Mouse (Mus musculus) forebrain, embryonic 14.5 days (tissue): ENCODE measurements around the gene Folr2. TPM values are rescaled to one million over a fixed set of nuclear protein-coding genes. Genes with fewer than 3 reads are reported as not detected.
A peak's percentile ranks its signal among the peaks of the same experiment; 100 is the strongest.

Source experiments
- ATAC-seq: fragments of 200-750 bp; cut with Nextera tagmentation; 2 replicates; pipeline ENCODE4 v1.8.0; 2017; ENCODE audit warnings: mild to moderate bottlenecking, moderate library complexity
- DNase-seq: peaks from one replicate; pipeline ENCODE4 v3.0.0-alpha.2; 2015; ENCODE audit warnings: low spot score
- H3K27ac ChIP-seq: fragments of 300-500 bp; sonication (generic); 2 replicates; pipeline ENCODE4 v1.5.1; 2014; ENCODE audit warnings: low read depth, mild to moderate bottlenecking, control low read depth, low read length, moderate library complexity
- H3K27me3 ChIP-seq: fragments of 300-500 bp; sonication (generic); replicated peaks from 2 replicates; pipeline ENCODE4 v1.6.1; 2014; ENCODE audit warnings: low read length, control low read depth, mixed read lengths; ENCODE audit not compliant: control insufficient read depth, insufficient read depth
- H3K36me3 ChIP-seq: fragments of 300-500 bp; sonication (generic); 2 replicates; pipeline ENCODE4 v1.6.1; 2014; ENCODE audit warnings: low read length, control low read depth; ENCODE audit not compliant: control insufficient read depth, insufficient read depth
- H3K4me1 ChIP-seq: fragments of 300-500 bp; sonication (generic); 2 replicates; pipeline ENCODE4 v1.6.1; 2014; ENCODE audit warnings: antibody characterized with exemption, low read length, control low read depth; ENCODE audit not compliant: control insufficient read depth, insufficient read depth
- H3K4me2 ChIP-seq: fragments of 300-500 bp; sonication (generic); 2 replicates; pipeline ENCODE4 v1.6.1; 2014; ENCODE audit warnings: mild to moderate bottlenecking, control low read depth, low read length
- H3K4me3 ChIP-seq: fragments of 300-500 bp; sonication (generic); 2 replicates; pipeline ENCODE4 v1.5.1; 2014; ENCODE audit warnings: low read depth, low read length, control low read depth
- H3K9ac ChIP-seq: fragments of 300-500 bp; sonication (generic); 2 replicates; pipeline ENCODE4 v1.6.1; 2014; ENCODE audit warnings: mild to moderate bottlenecking, low read length, control low read depth, moderate library complexity
- H3K9me3 ChIP-seq: fragments of 300-500 bp; sonication (generic); replicated peaks from 2 replicates; pipeline ENCODE4 v1.6.1; 2016; ENCODE audit warnings: low read length, control low read depth, mixed read lengths; ENCODE audit not compliant: control insufficient read depth
- WGBS: fragments of 180-500 bp; shearing (Covaris S2); extraction: QIAGEN DNeasy Blood & Tissue Kit; methylation state at CpG from one replicate; pipeline ENCODE4 v1.1.7; 2014; 5-methylcytosine and 5-hydroxymethylcytosine counted together
- polyA plus RNA-seq: library from polyadenylated mRNA; unstranded; fragments of >200 nt; fragmentation: Nextera tagmentation; extraction: Ambion mirVana; gene quantifications from 2 replicates; pipeline ENCODE4 v1.2.1, GENCODE M21; 2014

The Folr2 gene
- polyA plus RNA-seq = 1.1 and 1.8 TPM in 2 replicates

- no peaks in the 10 kb centered on the region for H3K36me3 ChIP-seq
- H3K4me3 ChIP-seq = no peak within 1 kb of the TSS
- ATAC-seq (no peak), DNase-seq (no peak)
- no peak within 1 kb of the TSS for H3K9ac ChIP-seq
- H3K4me2 ChIP-seq = no peak within 1 kb of the TSS
- WGBS = 96% methylated on average over 4 of the region's 4 CpGs
- H3K27ac ChIP-seq = no peak within 1 kb of the TSS
- H3K27me3 ChIP-seq = no peaks in the 10 kb centered on the region
- H3K4me1 ChIP-seq = no peaks in the 10 kb centered on the region
- H3K9me3 ChIP-seq = no peaks in the 10 kb centered on the region
Measured at GRCm38 (mm10) chr7:101857094-101857493, at the start of gene Folr2. Gene Folr2 (minus strand): TSS chr7:101857194.

DNA sequence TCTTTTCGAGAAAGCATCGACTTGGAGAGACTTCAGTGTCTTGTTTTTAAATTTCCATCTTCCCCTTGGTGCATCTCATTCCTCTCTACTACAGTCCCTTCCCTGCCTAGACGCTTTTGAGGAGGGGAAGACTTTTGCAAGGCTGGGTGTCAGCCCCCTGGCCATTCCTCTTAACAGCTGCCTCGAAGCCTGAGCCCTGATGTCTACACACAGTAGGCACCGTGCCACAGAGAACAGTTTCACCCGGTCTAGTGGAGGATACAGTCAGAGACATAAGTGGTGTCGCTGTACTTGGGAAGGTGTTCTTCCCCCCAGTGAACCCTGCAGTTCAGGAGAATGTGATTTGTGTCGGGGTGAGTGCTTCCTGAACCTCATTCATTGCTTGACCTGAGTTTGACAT, 49.7 kb upstream of the Folr2 start:
- peak overlapping the region; percentile 90; the same call in 1 of the 2 replicates for H3K9ac ChIP-seq

GRCm38 (mm10) chr7:101906287-101906681, 49.3 kb upstream of the Folr2 start, which contains the start of gene Tomt:
Gene Tomt (minus strand): TSS chr7:101906359.
- no peaks in the 10 kb centered on the region for H3K9me3 ChIP-seq
- H3K4me2 ChIP-seq = peak within 1 kb of the TSS; percentile 80
- peak within 1 kb of the TSS; percentile 67 for H3K4me3 ChIP-seq
- ATAC-seq (no peak), DNase-seq (no peak)
- H3K36me3 ChIP-seq = peaks cover 17% of the 10 kb centered on the region
- peaks cover 10% of the 10 kb centered on the region for H3K4me1 ChIP-seq
- peak within 1 kb of the TSS; percentile 90 for H3K9ac ChIP-seq
- H3K27me3 ChIP-seq = no peaks in the 10 kb centered on the region
- 24% methylated on average over 11 of the region's 11 CpGs for WGBS
- peak within 1 kb of the TSS; percentile 95 for H3K27ac ChIP-seq

More for the DNA sequence above, 49.7 kb upstream of the Folr2 start:
- DNase-seq (no peak), ATAC-seq (no peak)
- 82% methylated on average over 8 of the region's 8 CpGs for WGBS
- Histone ChIP-seq H3K4me1 (peaks cover 10% of the 10 kb centered on the region), H3K36me3 (peaks cover 21% of the 10 kb centered on the region), H3K9me3 (no peaks in the 10 kb centered on the region), H3K27me3 (no peaks in the 10 kb centered on the region), H3K4me3 (peak overlapping the region; percentile 67), H3K27ac (no peak overlapping the region), H3K4me2 (peak overlapping the region; percentile 80)

DNA sequence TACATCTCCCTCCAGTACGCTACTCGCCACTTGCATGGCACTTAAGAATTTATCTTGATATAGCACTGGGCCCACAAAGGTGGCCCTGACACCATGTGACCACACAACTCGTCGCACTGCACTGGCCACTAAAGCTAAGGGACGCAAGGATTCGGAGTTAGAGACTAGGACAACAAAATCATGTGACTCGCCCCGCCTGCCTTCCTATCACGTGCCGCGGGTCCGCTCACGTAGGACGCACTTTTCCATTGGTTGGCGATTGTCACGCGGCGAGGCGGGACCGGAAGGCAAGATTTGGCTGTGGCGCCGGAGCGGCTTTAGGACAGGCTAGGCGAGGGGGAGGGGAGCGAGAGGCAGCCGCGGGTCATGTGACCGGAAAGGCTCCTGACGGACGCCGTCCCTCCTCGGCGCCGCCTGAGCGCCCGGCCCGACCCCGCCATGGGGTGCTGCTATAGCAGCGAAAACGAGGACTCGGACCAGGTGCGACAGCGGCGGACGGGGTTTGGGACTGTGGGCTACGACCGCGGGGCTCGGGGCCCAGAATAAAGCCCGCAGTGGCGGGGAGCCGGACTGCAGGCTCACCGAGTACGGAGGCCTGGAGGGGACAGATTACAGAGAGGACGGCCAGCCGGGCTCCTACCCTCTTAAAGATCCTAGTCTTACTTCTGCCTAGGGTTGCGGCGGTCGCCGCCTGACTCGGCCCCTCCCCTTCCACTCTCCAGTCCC, 48.7 kb upstream of the Folr2 start, which contains the start of gene Lamtor1:
Gene Lamtor1, plus strand, starts transcription at position 344 of the 726 bp plus-strand sequence.
- peak; percentile 99 for ATAC-seq
- Histone ChIP-seq H3K4me2 (peak within 1 kb of the TSS; percentile 80), H3K9me3 (no peaks in the 10 kb centered on the region), H3K4me3 (peak within 1 kb of the TSS; percentile 67), H3K36me3 (peaks cover 11% of the 10 kb centered on the region), H3K4me1 (peaks cover 10% of the 10 kb centered on the region), H3K27me3 (no peaks in the 10 kb centered on the region), H3K27ac (peak within 1 kb of the TSS; percentile 95), H3K9ac (peak within 1 kb of the TSS; percentile 90)
- DNase-seq = peak; percentile 99
- under 1% methylated on average over 61 of the region's 61 CpGs for WGBS

GRCm38 (mm10) chr7:101902846-101903245, 45.9 kb upstream of the Folr2 start:
- DNase-seq (no peak), ATAC-seq (no peak)
- H3K4me1 ChIP-seq = peaks cover 10% of the 10 kb centered on the region
- no peak overlapping the region for H3K4me2 ChIP-seq
- no peaks in the 10 kb centered on the region for H3K27me3 ChIP-seq
- H3K36me3 ChIP-seq = no peaks in the 10 kb centered on the region
- no peak overlapping the region for H3K9ac ChIP-seq
- H3K9me3 ChIP-seq = no peaks in the 10 kb centered on the region
- no peak overlapping the region for H3K27ac ChIP-seq
- no peak overlapping the region for H3K4me3 ChIP-seq

GRCm38 (mm10) chr7:101901969-101902368, 45.0 kb upstream of the Folr2 start:
- no peaks in the 10 kb centered on the region for H3K36me3 ChIP-seq
- H3K9me3 ChIP-seq = no peaks in the 10 kb centered on the region
- whole genome bisulfite sequencing = 95% methylated on average over 10 of the region's 10 CpGs
- H3K4me1 ChIP-seq = peaks cover 12% of the 10 kb centered on the region
- DNase-seq (no peak), ATAC-seq (no peak)
- no peaks in the 10 kb centered on the region for H3K27me3 ChIP-seq
- H3K4me3 ChIP-seq = no peak overlapping the region
- no peak overlapping the region for H3K4me2 ChIP-seq
- H3K27ac ChIP-seq = no peak overlapping the region
- no peak overlapping the region for H3K9ac ChIP-seq

DNA sequence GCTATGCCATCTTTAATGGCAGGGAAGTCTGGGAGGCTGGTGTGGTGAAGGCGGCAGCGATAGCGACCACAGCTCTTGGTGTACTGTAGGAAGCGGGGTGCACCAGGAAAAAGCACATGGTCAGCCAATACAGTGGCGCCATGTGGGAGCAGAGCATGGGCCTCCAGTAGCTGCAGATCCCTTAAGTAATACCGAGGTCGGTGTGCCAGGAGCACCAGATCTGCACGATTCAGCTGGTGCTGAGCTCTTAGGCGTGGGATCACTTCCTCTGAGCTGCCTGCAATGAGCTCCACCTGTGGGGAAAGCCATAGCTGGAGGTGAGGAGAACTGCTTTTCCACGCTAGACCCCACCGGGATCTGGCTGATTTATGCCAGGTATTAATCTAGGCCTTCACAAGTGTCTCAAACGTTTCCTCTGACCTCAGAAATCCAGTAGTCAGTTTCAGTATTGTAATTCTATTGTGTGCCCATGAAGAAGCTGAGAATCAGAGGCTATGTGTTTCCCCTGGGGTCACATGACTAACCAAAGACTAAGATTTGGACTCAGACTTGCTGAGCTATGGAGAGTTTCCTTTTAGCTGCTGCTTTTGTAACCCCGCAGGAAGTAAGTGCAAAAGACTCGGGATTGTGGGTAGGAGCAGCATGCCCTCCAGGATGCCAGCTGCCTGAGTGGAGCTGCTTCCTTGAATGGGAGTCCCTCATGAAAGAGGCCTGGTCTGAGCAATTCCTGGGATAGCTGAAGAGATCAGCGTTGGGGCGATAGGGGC, 43.5 kb upstream of the Folr2 start:
- peaks cover 8% of the 10 kb centered on the region; the same call in 1 of the 2 replicates for H3K4me1 ChIP-seq
- DNase-seq (no peak), ATAC-seq (no peak)
- no peaks in the 10 kb centered on the region for H3K36me3 ChIP-seq
- H3K9ac ChIP-seq = no peak overlapping the region
- H3K4me3 ChIP-seq = no peak overlapping the region
- no peaks in the 10 kb centered on the region for H3K9me3 ChIP-seq
- H3K27ac ChIP-seq = no peak overlapping the region
- H3K27me3 ChIP-seq = no peaks in the 10 kb centered on the region
- H3K4me2 ChIP-seq = no peak overlapping the region
- WGBS = 95% methylated on average over 16 of the region's 16 CpGs

DNA sequence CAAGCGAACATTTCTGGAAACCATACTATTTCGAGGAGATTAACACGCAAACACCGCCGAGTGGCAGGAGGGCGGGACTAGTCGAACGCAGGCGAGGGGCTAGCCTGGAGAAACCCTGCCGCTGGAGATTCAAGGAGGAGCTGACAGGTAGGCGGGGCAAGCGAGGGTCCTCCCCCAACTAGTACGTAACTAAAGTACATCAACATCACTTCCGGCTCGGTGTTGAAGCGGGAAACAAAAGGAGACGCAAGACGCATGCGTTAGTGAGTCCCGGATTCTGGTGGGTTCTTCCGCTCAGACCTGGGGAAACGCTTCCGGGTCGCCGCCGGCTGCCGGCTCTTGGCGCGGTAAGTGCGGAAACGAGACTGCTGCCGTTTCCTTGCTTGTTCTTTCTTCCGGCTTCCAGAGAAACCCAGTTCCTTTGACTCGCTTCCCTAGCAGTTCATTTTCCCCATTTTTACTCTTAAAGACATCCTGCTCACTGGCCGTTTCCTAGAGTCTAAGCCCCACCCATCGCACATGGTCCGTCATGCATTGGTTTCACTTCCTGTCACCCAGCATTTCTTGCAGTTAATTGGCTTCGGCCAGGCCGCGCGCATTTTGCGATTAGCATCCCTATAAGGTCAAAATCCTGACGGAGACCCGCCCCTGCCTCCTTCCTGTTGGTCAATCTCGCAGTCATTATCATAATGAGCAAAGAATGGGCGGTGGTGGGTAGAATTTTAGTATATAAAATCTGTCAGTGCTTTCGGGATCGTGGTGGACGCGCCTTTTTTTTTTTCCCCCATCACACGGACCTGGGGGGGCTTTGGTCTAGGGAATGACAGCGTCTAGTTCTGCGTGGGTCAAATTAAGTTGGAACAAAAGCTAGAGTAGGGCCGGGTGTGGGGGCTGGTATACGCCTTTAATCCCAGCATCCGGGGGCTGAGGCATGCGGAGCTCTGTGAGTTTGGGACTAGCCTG, 39.4 kb upstream of the Folr2 start:
- Histone ChIP-seq H3K27me3 (no peaks in the 10 kb centered on the region), H3K9me3 (no peaks in the 10 kb centered on the region), H3K4me2 (peak overlapping the region; percentile 58), H3K36me3 (no peaks in the 10 kb centered on the region), H3K4me3 (peak overlapping the region; percentile 58), H3K9ac (peak overlapping the region; percentile 62), H3K4me1 (peaks cover 5% of the 10 kb centered on the region; the same call in 1 of the 2 replicates), H3K27ac (peak overlapping the region; percentile 92)
- under 1% methylated on average over 57 of the region's 57 CpGs for WGBS
- DNase-seq = peak; percentile 100
- peak; percentile 99 for ATAC-seq
